Mouse (Mus musculus) retina, postnatal 1 day (tissue): Measurements from ENCODE around the gene Rexo4.

Source experiments
- DNase-seq: peaks from one replicate; pipeline ENCODE4 v3.0.0-alpha.2; 2012

Gene Rexo4

DNA sequence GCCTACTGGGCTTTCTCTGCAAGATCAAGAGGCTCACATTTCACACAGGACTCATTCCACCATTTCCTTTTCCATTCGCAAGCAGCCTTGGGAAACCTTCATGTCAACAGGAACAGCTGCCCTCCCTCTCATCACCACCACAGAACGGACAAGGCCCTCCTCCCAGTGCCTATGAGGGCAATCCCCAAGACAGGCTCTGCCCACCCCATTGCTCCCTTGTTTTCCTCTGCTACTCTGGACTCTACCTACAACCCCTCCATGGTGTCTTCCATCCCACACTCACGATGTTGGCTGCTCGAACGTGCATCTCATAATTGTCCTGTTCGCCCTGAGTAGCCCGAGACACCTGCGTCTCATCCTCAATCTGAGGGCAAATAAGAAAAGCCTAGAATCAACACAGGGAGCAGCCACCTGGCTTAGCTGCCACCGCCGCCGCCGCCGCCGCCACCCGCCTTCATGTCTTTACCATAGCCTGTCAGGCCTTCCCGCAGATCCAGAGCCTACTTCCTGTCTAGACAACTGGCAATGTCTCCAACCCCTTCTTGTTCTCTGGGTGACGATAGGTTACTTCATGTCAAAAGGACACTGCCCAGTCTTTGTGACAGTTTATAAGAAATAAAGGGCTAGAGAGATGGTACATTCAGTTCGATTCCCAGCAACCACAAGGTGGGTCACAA, 55.3 kb downstream of the Rexo4 start:
- no peak for DNase-seq

- peak; percentile 64 for DNase-seq
Observed at GRCm38 (mm10) chr2:26907109-26907508, 57.1 kb downstream of the Rexo4 start.

- no peak for DNase-seq
Observed at GRCm38 (mm10) chr2:26906431-26906830, 57.8 kb downstream of the Rexo4 start.

GRCm38 (mm10) chr2:26905936-26906335, 58.2 kb downstream of the Rexo4 start:
- DNase-seq, result no peak
